ENCODE assay signal across 8 mouse cellular contexts in genomic region chr13:28757846-28758522, GRCm38 (mm10).
A peak's percentile ranks its signal among the peaks of the same experiment; 100 is the strongest.
DNase-seq lines count a peak whose midpoint lies in the region; ATAC-seq and TF ChIP-seq lines count a peak whose summit lies in the region.

No protein-coding gene starts in this region.

- 1% methylated on average over 13 of the region's 13 CpGs for WGBS in forebrain, embryonic 14.5 days
- WGBS in heart, postnatal 0 days = 7% methylated on average over 12 of the region's 13 CpGs
- 7% methylated on average over 13 of the region's 13 CpGs for WGBS in neural tube, embryonic 15.5 days

- no peaks in the 10 kb centered on the region for H3K27me3 ChIP-seq in forebrain, embryonic 14.5 days (replicated peaks; ENCODE audit: control insufficient read depth, insufficient read depth, low read length)
- no peaks in the 10 kb centered on the region for H3K27me3 ChIP-seq in heart, postnatal 0 days (ENCODE audit: control insufficient read depth, insufficient read depth, low read length)
- no peaks in the 10 kb centered on the region for H3K27me3 ChIP-seq in neural tube, embryonic 15.5 days (replicated peaks)

- peak overlapping the region; percentile 45; the same call in 1 of the 2 replicates for H3K9ac ChIP-seq in forebrain, embryonic 14.5 days (ENCODE audit: low read length)
- peak overlapping the region; percentile 49 for H3K9ac ChIP-seq in heart, postnatal 0 days (replicated peaks; ENCODE audit: low read depth, low read length)
- peak overlapping the region; percentile 36; the same call in 1 of the 2 replicates for H3K9ac ChIP-seq in neural tube, embryonic 15.5 days (replicated peaks)

- no peaks in the 10 kb centered on the region for H3K9me3 ChIP-seq in forebrain, embryonic 14.5 days (replicated peaks; ENCODE audit: control insufficient read depth, low read length)
- H3K9me3 ChIP-seq in heart, postnatal 0 days (replicated peaks; ENCODE audit: control insufficient read depth, low read length) = no peaks in the 10 kb centered on the region
- H3K9me3 ChIP-seq in neural tube, embryonic 15.5 days (replicated peaks) = no peaks in the 10 kb centered on the region

- TF ChIP-seq CTCF in heart, postnatal 0 days (IDR thresholded peaks at IDR 0.05; ENCODE audit: low read depth) = no peak

- H3K4me2 ChIP-seq in forebrain, embryonic 14.5 days (ENCODE audit: low read length) = peak overlapping the region; percentile 46
- peak overlapping the region; percentile 64 for H3K4me2 ChIP-seq in heart, postnatal 0 days (ENCODE audit: low read depth, low read length)
- peak overlapping the region; percentile 65 for H3K4me2 ChIP-seq in neural tube, embryonic 15.5 days

- H3K4me3 ChIP-seq in forebrain, embryonic 14.5 days (ENCODE audit: low read depth, low read length) = 0 out of 2 replicates have a peak overlapping the region, but pooled peaks have one; percentile 3
- peak overlapping the region; percentile 42 for H3K4me3 ChIP-seq in heart, postnatal 0 days (ENCODE audit: low read depth, low read length)
- H3K4me3 ChIP-seq in neural tube, embryonic 15.5 days (replicated peaks) = peak overlapping the region; percentile 36

- peak; percentile 5 for DNase-seq in cerebellum, adult 9-11 months
- DNase-seq in cerebellum, adult 11-12 months = no peak
- DNase-seq in forebrain, embryonic 14.5 days (ENCODE audit: low spot score) = peak; percentile 72
- peak; percentile 89 for DNase-seq in heart, postnatal 0 days (ENCODE audit: low spot score)
- peak; percentile 84 to 87 for DNase-seq in kidney, postnatal 36 days
- peak; percentile 79 to 82 for DNase-seq in lung, adult 18-20 months
- peak; percentile 72 for DNase-seq in testis, postnatal 10 days (ENCODE audit: low spot score)

- peaks cover 28% of the 10 kb centered on the region for H3K4me1 ChIP-seq in forebrain, embryonic 14.5 days (ENCODE audit: control insufficient read depth, insufficient read depth, low read length)
- peaks cover 23% of the 10 kb centered on the region for H3K4me1 ChIP-seq in heart, postnatal 0 days (ENCODE audit: control insufficient read depth, insufficient read depth)
- peaks cover 21% of the 10 kb centered on the region for H3K4me1 ChIP-seq in neural tube, embryonic 15.5 days

- peak; percentile 57 for ATAC-seq in forebrain, embryonic 14.5 days
- peak; percentile 93 for ATAC-seq in heart, postnatal 0 days (ENCODE audit: insufficient read depth, low read depth)
- ATAC-seq in neural tube, embryonic 15.5 days (ENCODE audit: low FRiP score) = peak; percentile 56; the same call in 1 of the 2 replicates

- H3K36me3 ChIP-seq in forebrain, embryonic 14.5 days (ENCODE audit: control insufficient read depth, insufficient read depth, low read length) = no peaks in the 10 kb centered on the region
- H3K36me3 ChIP-seq in heart, postnatal 0 days (replicated peaks; ENCODE audit: control insufficient read depth, insufficient read depth, low read length) = no peaks in the 10 kb centered on the region
- no peaks in the 10 kb centered on the region for H3K36me3 ChIP-seq in neural tube, embryonic 15.5 days

- peak overlapping the region; percentile 53; the same call in 1 of the 2 replicates for H3K27ac ChIP-seq in forebrain, embryonic 14.5 days (ENCODE audit: low read depth, low read length)
- H3K27ac ChIP-seq in heart, postnatal 0 days (ENCODE audit: low read depth) = peak overlapping the region; percentile 91
- H3K27ac ChIP-seq in neural tube, embryonic 15.5 days (replicated peaks) = peak overlapping the region; percentile 76

- peak; percentile 72 for TF ChIP-seq EP300 in heart, postnatal 0 days (IDR thresholded peaks at IDR 0.05; ENCODE audit: low read depth)
